Mouse (Mus musculus): ENCODE measurements around the gene Mrps27.

GRCm38 (mm10) chr13:99320453-99320852, 24.1 kb upstream of the Mrps27 start:
- TF ChIP-seq CEBPB (IDR thresholded peaks at IDR 0.05; ENCODE audit: low read depth) = no peak
- TF ChIP-seq CTCF (IDR thresholded peaks at IDR 0.05; ENCODE audit: control insufficient read depth, insufficient read depth, insufficient read length) = no peak
- no peak for TF ChIP-seq MYOD1 (IDR thresholded peaks at IDR 0.05; ENCODE audit: control insufficient read depth, insufficient read length, low read depth)

Measured in C2C12 (cell line).